Mouse (Mus musculus) lung, embryonic 16.5 days (tissue): ENCODE data around the gene Selenov. TPM values are rescaled to one million over a fixed set of nuclear protein-coding genes. Genes with fewer than 3 reads are reported as not detected.
"Not testable (repeated sequence)": the region's sequence is repeated elsewhere in the genome, so short reads cannot be mapped to it uniquely, and the experiment has no call there.

Source experiments
- ATAC-seq: fragments of 200-750 bp; cut with Nextera tagmentation; 2 replicates; pipeline ENCODE4 v1.8.0; 2017; ENCODE audit warnings: low read depth, mild to moderate bottlenecking, moderate library complexity
- H3K27ac ChIP-seq: fragments of 300-500 bp; sonication (generic); 2 replicates; pipeline ENCODE4 v1.5.1; 2014; ENCODE audit warnings: mild to moderate bottlenecking, control low read depth, low read length
- H3K27me3 ChIP-seq: fragments of 300-500 bp; sonication (generic); 2 replicates; pipeline ENCODE4 v1.6.1; 2014; ENCODE audit warnings: low read depth, low read length, mixed read lengths; ENCODE audit not compliant: control insufficient read depth, insufficient read depth
- H3K36me3 ChIP-seq: fragments of 300-500 bp; sonication (generic); 2 replicates; pipeline ENCODE4 v1.6.1; 2014; ENCODE audit warnings: low read length; ENCODE audit not compliant: control insufficient read depth, insufficient read depth
- H3K4me1 ChIP-seq: fragments of 300-500 bp; sonication (generic); replicated peaks from 2 replicates; pipeline ENCODE4 v1.6.1; 2014; ENCODE audit warnings: low read length, mixed read lengths; ENCODE audit not compliant: control insufficient read depth, insufficient read depth
- H3K4me2 ChIP-seq: fragments of 300-500 bp; sonication (generic); 2 replicates; pipeline ENCODE4 v1.6.1; 2014; ENCODE audit warnings: low read depth, low read length, control low read depth
- H3K4me3 ChIP-seq: fragments of 300-500 bp; sonication (generic); 2 replicates; pipeline ENCODE4 v1.5.1; 2014; ENCODE audit warnings: mild to moderate bottlenecking, low read length, control low read depth
- H3K9ac ChIP-seq: fragments of 300-500 bp; sonication (generic); 2 replicates; pipeline ENCODE4 v1.6.1; 2014; ENCODE audit warnings: low read length, control low read depth
- H3K9me3 ChIP-seq: fragments of 300-500 bp; sonication (generic); 2 replicates; pipeline ENCODE4 v1.6.1; 2016; ENCODE audit warnings: low read length; ENCODE audit not compliant: control insufficient read depth
- WGBS: fragments of 180-500 bp; shearing (Covaris S2); extraction: QIAGEN DNeasy Blood & Tissue Kit; methylation state at CpG from one replicate; pipeline ENCODE4 v1.1.7; 2014; 5-methylcytosine and 5-hydroxymethylcytosine counted together
- polyA plus RNA-seq: library from polyadenylated mRNA; unstranded; fragments of >200 nt; fragmentation: Nextera tagmentation; extraction: Ambion mirVana; gene quantifications from 2 replicates; pipeline ENCODE4 v1.2.1, GENCODE M21; 2015

Selenov gene
- polyA plus RNA-seq, 1 experiment from 2014 or later, result not detected

- H3K27me3 ChIP-seq, result no peaks in the 10 kb centered on the region
- no peaks in the 10 kb centered on the region for H3K9me3 ChIP-seq
- WGBS, result 80% methylated on average over 6 of the region's 6 CpGs
- H3K9ac ChIP-seq, result no peak overlapping the region
- H3K4me2 ChIP-seq, result no peak overlapping the region
- H3K4me3 ChIP-seq, result no peak overlapping the region
- H3K36me3 ChIP-seq, result no peaks in the 10 kb centered on the region
- ATAC-seq, result no peak
- H3K4me1 ChIP-seq, result no peaks in the 10 kb centered on the region
- H3K27ac ChIP-seq, result no peak overlapping the region
These were observed 36.4 kb downstream of the Selenov start for GRCm38 (mm10) chr7:28254591-28254990.

GRCm38 (mm10) chr7:28251976-28252375 lies 39.0 kb downstream of the Selenov start:
- peaks cover 4% of the 10 kb centered on the region for H3K9me3 ChIP-seq
- H3K27ac ChIP-seq, result no peak overlapping the region
- no peak for ATAC-seq
- H3K4me3 ChIP-seq, result no peak overlapping the region
- no peak overlapping the region for H3K9ac ChIP-seq
- H3K4me2 ChIP-seq, result no peak overlapping the region
- no peaks in the 10 kb centered on the region for H3K4me1 ChIP-seq
- 86% methylated on average over 17 of the region's 17 CpGs for WGBS
- no peaks in the 10 kb centered on the region for H3K36me3 ChIP-seq
- no peaks in the 10 kb centered on the region for H3K27me3 ChIP-seq

GRCm38 (mm10) chr7:28248957-28249356 lies 42.0 kb downstream of the Selenov start:
- 81% methylated on average over 3 of the region's 3 CpGs for WGBS
- Histone ChIP-seq H3K4me2 (no peak overlapping the region), H3K9me3 (peaks cover 4% of the 10 kb centered on the region), H3K4me3 (no peak overlapping the region), H3K27me3 (no peaks in the 10 kb centered on the region), H3K4me1 (no peaks in the 10 kb centered on the region), H3K9ac (no peak overlapping the region), H3K36me3 (no peaks in the 10 kb centered on the region), H3K27ac (no peak overlapping the region)
- ATAC-seq, result no peak

- ATAC-seq, H3K27ac ChIP-seq: not testable (repeated sequence)
- 64% methylated on average over 2 of the region's 2 CpGs for WGBS
These were observed 47.0 kb downstream of the Selenov start for GRCm38 (mm10) chr7:28243943-28244342.

More at GRCm38 (mm10) chr7:28243943-28244342, 47.0 kb downstream of the Selenov start:
- not testable (repeated sequence) for H3K27me3 ChIP-seq, H3K4me3 ChIP-seq, H3K4me1 ChIP-seq, H3K9me3 ChIP-seq, H3K4me2 ChIP-seq, H3K36me3 ChIP-seq, H3K9ac ChIP-seq

Other genes with a start within 250 kb of the Selenov start
- gene Psmc4, start 241.1 kb downstream of the Selenov start, polyA plus RNA-seq, result 249 and 256 TPM in 2 replicates
- gene Fcgbp, start 219.9 kb downstream of the Selenov start, polyA plus RNA-seq, result 1.5 and 2.4 TPM in 2 replicates
- 0.06 TPM in 1 of 2 replicates, not detected in the other for gene 9530053A07Rik, start 161.7 kb downstream of the Selenov start, polyA plus RNA-seq
- gene Fbl, start 121.5 kb downstream of the Selenov start, polyA plus RNA-seq, result 69.3 and 84.5 TPM in 2 replicates
- 12.3 TPM in 2 replicates for gene Dyrk1b, start 111.7 kb downstream of the Selenov start, polyA plus RNA-seq
- gene Eid2, start 23.3 kb downstream of the Selenov start, polyA plus RNA-seq, result 1.2 and 1.9 TPM in 2 replicates
- gene Eid2b, start 13.4 kb downstream of the Selenov start, polyA plus RNA-seq, result 7.9 and 9.6 TPM in 2 replicates
- 0.20 and 0.43 TPM in 2 replicates for gene Dll3, start 11.1 kb upstream of the Selenov start, polyA plus RNA-seq
- 120 and 124 TPM in 2 replicates for gene Timm50, start 20.9 kb upstream of the Selenov start, polyA plus RNA-seq
- 84.4 and 91.8 TPM in 2 replicates for gene Supt5, start 47.6 kb upstream of the Selenov start, polyA plus RNA-seq
- 981 and 1,007 TPM in 2 replicates for gene Rps16, start 59.5 kb upstream of the Selenov start, polyA plus RNA-seq
- gene Plekhg2, start 81.4 kb upstream of the Selenov start, polyA plus RNA-seq, result 69.0 and 70.0 TPM in 2 replicates
- gene Zfp36, start 89.1 kb upstream of the Selenov start, polyA plus RNA-seq, result 23.9 and 26.8 TPM in 2 replicates
- gene Med29, start 101.5 kb upstream of the Selenov start, polyA plus RNA-seq, result 46.8 and 50.2 TPM in 2 replicates
- gene Paf1, start 101.8 kb upstream of the Selenov start, polyA plus RNA-seq, result 87.6 and 89.7 TPM in 2 replicates
- 46.6 and 47.1 TPM in 2 replicates for gene Gmfg, start 146.3 kb upstream of the Selenov start, polyA plus RNA-seq
- gene Lrfn1, start 160.8 kb upstream of the Selenov start, polyA plus RNA-seq, result 1.5 and 1.8 TPM in 2 replicates
- not detected in 2 replicates for gene Ifnl2, start 219.3 kb upstream of the Selenov start, polyA plus RNA-seq
- gene Ifnl3, start 231.7 kb upstream of the Selenov start, polyA plus RNA-seq, result not detected in 2 replicates
- not detected in 2 replicates for gene Sycn, start 249.7 kb upstream of the Selenov start, polyA plus RNA-seq